Mouse (Mus musculus) limb, embryonic 14.5 days (tissue): Measurements from ENCODE around the gene Hoxc12. TPM values are rescaled to one million over a fixed set of nuclear protein-coding genes. Genes with fewer than 3 reads are reported as not detected.
A peak's percentile ranks its signal among the peaks of the same experiment; 100 is the strongest.

Experiments used
- ATAC-seq: fragments of 200-750 bp; cut with Nextera tagmentation; 2 replicates; pipeline ENCODE4 v1.8.0; 2017; ENCODE audit warnings: low read depth, moderate number of reproducible peaks, moderate TSS enrichment; ENCODE audit not compliant: low FRiP score
- DNase-seq: peaks from one replicate; pipeline ENCODE4 v3.0.0-alpha.2; 2015; ENCODE audit warnings: low spot score
- H3K27ac ChIP-seq: fragments of 300-500 bp; sonication (generic); replicated peaks from 2 replicates; pipeline ENCODE4 v1.5.1; 2014; ENCODE audit warnings: low read depth, mild to moderate bottlenecking, low read length, moderate library complexity, mixed read lengths
- H3K27me3 ChIP-seq: fragments of 300-500 bp; sonication (generic); 2 replicates; pipeline ENCODE4 v1.6.1; 2014; ENCODE audit warnings: low read length, mixed read lengths; ENCODE audit not compliant: control insufficient read depth, insufficient read depth
- H3K36me3 ChIP-seq: fragments of 300-500 bp; sonication (generic); 2 replicates; pipeline ENCODE4 v1.6.1; 2014; ENCODE audit warnings: mild to moderate bottlenecking, low read length, moderate library complexity, mixed read lengths; ENCODE audit not compliant: control insufficient read depth, insufficient read depth
- H3K4me1 ChIP-seq: fragments of 300-500 bp; sonication (generic); 2 replicates; pipeline ENCODE4 v1.6.1; 2014; ENCODE audit warnings: antibody characterized with exemption, low read length, mixed read lengths; ENCODE audit not compliant: control insufficient read depth, insufficient read depth
- H3K4me2 ChIP-seq: fragments of 300-500 bp; sonication (generic); replicated peaks from 2 replicates; pipeline ENCODE4 v1.6.1; 2014; ENCODE audit warnings: low read depth, mild to moderate bottlenecking, low read length, moderate library complexity; ENCODE audit not compliant: severe bottlenecking
- H3K4me3 ChIP-seq: fragments of 300-500 bp; sonication (generic); replicated peaks from 2 replicates; pipeline ENCODE4 v1.5.1; 2014; ENCODE audit warnings: low read length
- H3K9ac ChIP-seq: fragments of 300-500 bp; sonication (generic); 2 replicates; pipeline ENCODE4 v1.6.1; 2014; ENCODE audit warnings: mild to moderate bottlenecking, low read depth, low read length, moderate library complexity; ENCODE audit not compliant: severe bottlenecking
- H3K9me3 ChIP-seq: fragments of 300-500 bp; sonication (generic); 2 replicates; pipeline ENCODE4 v1.6.1; 2016; ENCODE audit warnings: low read length; ENCODE audit not compliant: control insufficient read depth
- POLR2A ChIP-seq: fragments of 200-500 bp; IDR thresholded peaks from 2 replicates; pipeline ENCODE4 v1.8.0; 2012; ENCODE audit warnings: inconsistent platforms, mild to moderate bottlenecking, moderate library complexity, borderline replicate concordance; ENCODE audit not compliant: insufficient read depth, insufficient read length; ENCODE audit errors: extremely low read depth
- WGBS: fragments of 180-500 bp; shearing (Covaris S2); extraction: QIAGEN DNeasy Blood & Tissue Kit; methylation state at CpG from one replicate; pipeline ENCODE4 v1.1.7; 2014; 5-methylcytosine and 5-hydroxymethylcytosine counted together
- polyA plus RNA-seq, 2 experiments: library from polyadenylated mRNA; depleted of rRNA in 1 of 2; stranded (reverse) in 1 of 2; unstranded in 1 of 2; fragments of >200 nt; fragmentation: Nextera tagmentation in 1 of 2; extraction: Ambion mirVana in 1 of 2; gene quantifications; 2 replicates each; pipeline versions ENCODE4 v1.2.1 to v1.2.3; 2012 to 2014

The Hoxc12 gene
- polyA plus RNA-seq, 2 experiments, result 3.6 to 4.2 TPM

- Histone ChIP-seq H3K4me1 (no peaks in the 10 kb centered on the region; the same call in 1 of the 2 replicates), H3K27ac (peak within 1 kb of the TSS; percentile 71), H3K4me3 (peak within 1 kb of the TSS; percentile 44), H3K9ac (peak within 1 kb of the TSS; percentile 70), H3K9me3 (no peaks in the 10 kb centered on the region), H3K27me3 (peaks cover 85% of the 10 kb centered on the region), H3K36me3 (no peaks in the 10 kb centered on the region), H3K4me2 (peak within 1 kb of the TSS; percentile 39)
- WGBS, result under 1% methylated on average over 52 of the region's 57 CpGs
- DNase-seq, result no peak
- no peak for ATAC-seq
- TF ChIP-seq POLR2A, result no peak
Measured at GRCm38 (mm10) chr15:102954192-102955006, 17.8 kb downstream of the Hoxc12 start, which contains the start of gene Hoxc11. Hoxc11 (plus strand) TSS chr15:102954427.

GRCm38 (mm10) chr15:102955007-102955382, 18.4 kb downstream of the Hoxc12 start:
- TF ChIP-seq POLR2A, result no peak
- Histone ChIP-seq H3K9me3 (no peaks in the 10 kb centered on the region), H3K4me3 (peak overlapping the region; percentile 44), H3K4me1 (peaks cover 6% of the 10 kb centered on the region; the same call in 1 of the 2 replicates), H3K27me3 (peaks cover 85% of the 10 kb centered on the region), H3K9ac (peak overlapping the region; percentile 70), H3K4me2 (peak overlapping the region; percentile 39), H3K36me3 (no peaks in the 10 kb centered on the region), H3K27ac (peak overlapping the region; percentile 71)
- ATAC-seq (no peak), DNase-seq (no peak)
- 2% methylated on average over 22 of the region's 28 CpGs for WGBS

GRCm38 (mm10) chr15:102955833-102956640, 19.5 kb downstream of the Hoxc12 start:
- no peaks in the 10 kb centered on the region for H3K9me3 ChIP-seq
- peaks cover 85% of the 10 kb centered on the region for H3K27me3 ChIP-seq
- H3K4me2 ChIP-seq, result peak overlapping the region; percentile 39
- no peak for TF ChIP-seq POLR2A
- H3K36me3 ChIP-seq, result no peaks in the 10 kb centered on the region
- H3K4me1 ChIP-seq, result peaks cover 10% of the 10 kb centered on the region; the same call in 1 of the 2 replicates
- WGBS, result under 1% methylated on average over 28 of the region's 40 CpGs
- DNase-seq (no peak), ATAC-seq (no peak)
- peak overlapping the region; percentile 44 for H3K4me3 ChIP-seq
- H3K27ac ChIP-seq, result 0 out of 2 replicates have a peak overlapping the region, but pooled peaks have one; percentile 52
- peak overlapping the region; percentile 70 for H3K9ac ChIP-seq

- H3K9ac ChIP-seq, result peak overlapping the region; percentile 70; the same call in 1 of the 2 replicates
- no peak for DNase-seq
- 8% methylated on average over 12 of the region's 12 CpGs for whole genome bisulfite sequencing
Measured at GRCm38 (mm10) chr15:102956906-102957305, 20.3 kb downstream of the Hoxc12 start.

More at GRCm38 (mm10) chr15:102956906-102957305, 20.3 kb downstream of the Hoxc12 start:
- Histone ChIP-seq H3K4me3 (peak overlapping the region; percentile 44; the same call in 1 of the 2 replicates), H3K4me1 (peaks cover 12% of the 10 kb centered on the region; the same call in 1 of the 2 replicates), H3K27me3 (peaks cover 91% of the 10 kb centered on the region), H3K36me3 (no peaks in the 10 kb centered on the region), H3K4me2 (peak overlapping the region; percentile 39), H3K27ac (no peak overlapping the region), H3K9me3 (no peaks in the 10 kb centered on the region)
- TF ChIP-seq POLR2A, result no peak
- no peak for ATAC-seq
